Mouse (Mus musculus) heart, adult 2 months (tissue): Measurements from ENCODE around the gene Cnn2. TPM values are rescaled to one million over a fixed set of nuclear protein-coding genes. Genes with fewer than 3 reads are reported as not detected.

Source experiments
- DNase-seq, 2 experiments: peaks; one replicate each; pipeline ENCODE4 v3.0.0; 2021
- H3K27ac ChIP-seq: fragments of 200-600 bp; 2 replicates; pipeline ENCODE4 v1.8.1; 2022
- H3K27me3 ChIP-seq: fragments of 200-500 bp; 2 replicates; pipeline ENCODE4 v1.6.1; 2012; ENCODE audit warnings: mild to moderate bottlenecking, low read length, inconsistent platforms, mixed read lengths; ENCODE audit not compliant: control insufficient read depth, insufficient read depth
- H3K36me3 ChIP-seq: fragments of 200-500 bp; 2 replicates; pipeline ENCODE4 v1.6.1; 2012; ENCODE audit warnings: low read length, inconsistent platforms; ENCODE audit not compliant: control insufficient read depth, insufficient read depth
- H3K4me1 ChIP-seq: fragments of 200-500 bp; 2 replicates; pipeline ENCODE4 v1.6.1; 2011; ENCODE audit warnings: low read length; ENCODE audit not compliant: control insufficient read depth, insufficient read depth
- H3K4me3 ChIP-seq: fragments of 200-600 bp; 2 replicates; pipeline ENCODE4 v1.8.1; 2022
- H3K79me2 ChIP-seq: fragments of 200-500 bp; replicated peaks from 2 replicates; pipeline ENCODE4 v1.6.1; 2012; ENCODE audit warnings: mild to moderate bottlenecking, inconsistent platforms, low read length, moderate library complexity, mixed read lengths; ENCODE audit not compliant: control insufficient read depth, insufficient read depth
- H3K9ac ChIP-seq: fragments of 200-500 bp; 2 replicates; pipeline ENCODE4 v1.6.1; 2012; ENCODE audit warnings: low read depth, mild to moderate bottlenecking, control low read depth, inconsistent platforms, low read length, mixed read lengths
- CTCF ChIP-seq: fragments of 200-600 bp; IDR thresholded peaks from 2 replicates; pipeline ENCODE4 v1.8.1; 2022; ENCODE audit warnings: antibody characterized with exemption, mild to moderate bottlenecking, moderate library complexity
- EP300 ChIP-seq: fragments of 200-500 bp; IDR thresholded peaks from 2 replicates; pipeline ENCODE4 v1.6.1; 2011; ENCODE audit warnings: low read depth, low read length, control low read depth; ENCODE audit not compliant: insufficient read depth
- POLR2A ChIP-seq: fragments of 200-500 bp; IDR thresholded peaks from 2 replicates; pipeline ENCODE4 v1.6.1; 2011; ENCODE audit warnings: mild to moderate bottlenecking, low read depth, low read length, control low read depth; ENCODE audit not compliant: insufficient read depth
- WGBS: fragments of 180-500 bp; shearing (Covaris S2); methylation state at CpG from one replicate; pipeline ENCODE4 v1.1.7; 2018; 5-methylcytosine and 5-hydroxymethylcytosine counted together
- intact Hi-C: fragments of 180-260 bp; cut with DNase I; formaldehyde crosslinking; loops from one replicate; pipeline ENCODE4 v1.15.1; 2025
- polyA plus RNA-seq: library from polyadenylated mRNA; depleted of rRNA; stranded (reverse); fragments of >200 nt; gene quantifications from 2 replicates; pipeline ENCODE4 v1.2.3, GENCODE M21; 2012
- total RNA-seq, 2 experiments: library from RNA; stranded (reverse); gene quantifications; 2 replicates each; pipeline ENCODE4 v1.2.3; 2021

Cnn2 gene
- total and polyA plus RNA-seq, 3 experiments = 30.2 to 52.5 (median 39.3) TPM

GRCm38 (mm10) chr10:80024229-80025043, 36.1 kb downstream of the Cnn2 start:
- intact Hi-C loops = no loop called here
- TF ChIP-seq EP300 (no peak), POLR2A (no peak), CTCF (no peak)
- H3K4me1 ChIP-seq = 0 out of 2 replicates have a peak, but pooled peaks cover 1% of the 10 kb centered on the region
- no peak overlapping the region for H3K4me3 ChIP-seq
- H3K9ac ChIP-seq = no peak overlapping the region
- WGBS = 69% methylated on average over 15 of the region's 15 CpGs
- peak overlapping the region; percentile 47 for H3K27ac ChIP-seq
- peak in 1 of 2 experiments; percentile 63 for DNase-seq
- H3K36me3 ChIP-seq = no peaks in the 10 kb centered on the region
- no peaks in the 10 kb centered on the region for H3K79me2 ChIP-seq
- H3K27me3 ChIP-seq = no peaks in the 10 kb centered on the region

GRCm38 (mm10) chr10:80025044-80025347, 36.6 kb downstream of the Cnn2 start:
- H3K4me1 ChIP-seq = 0 out of 2 replicates have a peak, but pooled peaks cover 1% of the 10 kb centered on the region
- no peak for DNase-seq
- H3K27ac ChIP-seq = no peak overlapping the region; the same call in 1 of the 2 replicates
- intact Hi-C loops = no loop called here
- TF ChIP-seq EP300 = no peak
- TF ChIP-seq POLR2A = no peak
- TF ChIP-seq CTCF = no peak
- H3K27me3 ChIP-seq = no peaks in the 10 kb centered on the region
- no peaks in the 10 kb centered on the region for H3K36me3 ChIP-seq
- H3K4me3 ChIP-seq = no peak overlapping the region
- H3K9ac ChIP-seq = no peak overlapping the region
- WGBS = 65% methylated on average over 4 of the region's 4 CpGs
- no peaks in the 10 kb centered on the region for H3K79me2 ChIP-seq

GRCm38 (mm10) chr10:80025463-80025862, 37.1 kb downstream of the Cnn2 start:
- no peak for DNase-seq
- no peak overlapping the region for H3K27ac ChIP-seq
- H3K36me3 ChIP-seq = no peaks in the 10 kb centered on the region
- WGBS = 84% methylated on average over 10 of the region's 10 CpGs
- H3K4me1 ChIP-seq = 0 out of 2 replicates have a peak, but pooled peaks cover 1% of the 10 kb centered on the region
- intact Hi-C loops = no loop called here
- H3K4me3 ChIP-seq = no peak overlapping the region
- no peaks in the 10 kb centered on the region for H3K27me3 ChIP-seq
- H3K79me2 ChIP-seq = no peaks in the 10 kb centered on the region
- no peak overlapping the region for H3K9ac ChIP-seq
- no peak for TF ChIP-seq POLR2A
- TF ChIP-seq CTCF = no peak
- no peak for TF ChIP-seq EP300

- H3K4me1 ChIP-seq = 0 out of 2 replicates have a peak, but pooled peaks cover 1% of the 10 kb centered on the region
- no peaks in the 10 kb centered on the region for H3K36me3 ChIP-seq
- TF ChIP-seq POLR2A = no peak
- TF ChIP-seq EP300 = no peak
- no peak for TF ChIP-seq CTCF
- WGBS = 65% methylated on average over 12 of the region's 12 CpGs
- H3K9ac ChIP-seq = no peak overlapping the region
- no peaks in the 10 kb centered on the region for H3K27me3 ChIP-seq
- H3K27ac ChIP-seq = no peak overlapping the region
- H3K79me2 ChIP-seq = no peaks in the 10 kb centered on the region
- intact Hi-C loops = no loop called here
- no peak for DNase-seq
- H3K4me3 ChIP-seq = no peak overlapping the region
Observed at GRCm38 (mm10) chr10:80025889-80026288, 37.5 kb downstream of the Cnn2 start.

- no peaks in the 10 kb centered on the region for H3K36me3 ChIP-seq
- no peak for TF ChIP-seq CTCF
- no peak for TF ChIP-seq POLR2A
- TF ChIP-seq EP300 = no peak
- no peaks in the 10 kb centered on the region for H3K79me2 ChIP-seq
- peaks cover 4% of the 10 kb centered on the region for H3K4me1 ChIP-seq
- no peak overlapping the region for H3K4me3 ChIP-seq
- no peak overlapping the region for H3K9ac ChIP-seq
- intact Hi-C loops = no loop called here
- no peak for DNase-seq
- H3K27ac ChIP-seq = no peak overlapping the region
- no peaks in the 10 kb centered on the region for H3K27me3 ChIP-seq
- 74% methylated on average over 20 of the region's 20 CpGs for WGBS
Observed at GRCm38 (mm10) chr10:80027681-80028520, 39.5 kb downstream of the Cnn2 start.

- H3K27me3 ChIP-seq = no peaks in the 10 kb centered on the region
- intact Hi-C loops = no loop called here
- H3K79me2 ChIP-seq = no peaks in the 10 kb centered on the region
- H3K9ac ChIP-seq = no peak overlapping the region
- no peak overlapping the region for H3K27ac ChIP-seq
- no peaks in the 10 kb centered on the region for H3K36me3 ChIP-seq
- 96% methylated on average over 13 of the region's 13 CpGs for WGBS
- no peak for DNase-seq
- TF ChIP-seq CTCF (no peak), EP300 (no peak), POLR2A (no peak)
- no peak overlapping the region for H3K4me3 ChIP-seq
- H3K4me1 ChIP-seq = peaks cover 5% of the 10 kb centered on the region
Observed at GRCm38 (mm10) chr10:80028521-80028846, 40.1 kb downstream of the Cnn2 start.
